Mouse (Mus musculus) limb, embryonic 10.5 days (tissue): ENCODE results near the gene Kir3dl2. TPM values are rescaled to one million over a fixed set of nuclear protein-coding genes. Genes with fewer than 3 reads are reported as not detected.
"Not testable (repeated sequence)": the region's sequence is repeated elsewhere in the genome, so short reads cannot be mapped to it uniquely, and the experiment has no call there.

Experiments used
- DNase-seq: peaks from one replicate; pipeline ENCODE4 v3.0.0-alpha.2; 2017; ENCODE audit warnings: low spot score
- H3K27ac ChIP-seq: fragments of 300-500 bp; sonication (generic); 2 replicates; pipeline ENCODE4 v1.5.1; 2016; ENCODE audit warnings: mild to moderate bottlenecking
- H3K27me3 ChIP-seq: fragments of 300-500 bp; sonication (generic); 2 replicates; pipeline ENCODE4 v1.6.1; 2016; ENCODE audit warnings: low read depth, mild to moderate bottlenecking; ENCODE audit not compliant: poor library complexity, severe bottlenecking
- H3K36me3 ChIP-seq: fragments of 300-500 bp; sonication (generic); 2 replicates; pipeline ENCODE4 v1.6.1; 2016; ENCODE audit warnings: mild to moderate bottlenecking, moderate library complexity
- H3K4me1 ChIP-seq: fragments of 300-500 bp; sonication (generic); 2 replicates; pipeline ENCODE4 v1.6.1; 2016
- H3K4me3 ChIP-seq: fragments of 300-500 bp; sonication (generic); 2 replicates; pipeline ENCODE4 v1.5.1; 2016; ENCODE audit warnings: mild to moderate bottlenecking, moderate library complexity
- H3K9me3 ChIP-seq: fragments of 300-500 bp; sonication (generic); replicated peaks from 2 replicates; pipeline ENCODE4 v1.6.1; 2016; ENCODE audit warnings: mild to moderate bottlenecking
- WGBS: fragments of 180-500 bp; shearing (Covaris S2); methylation state at CpG from one replicate; pipeline ENCODE4 v1.1.7; 2016; 5-methylcytosine and 5-hydroxymethylcytosine counted together
- polyA plus RNA-seq: library from polyadenylated mRNA; unstranded; fragments of >200 nt; fragmentation: Nextera tagmentation; extraction: Ambion mirVana; gene quantifications from 2 replicates; pipeline ENCODE4 v1.2.1, GENCODE M21; 2016

Kir3dl2 gene
- not detected in 2 replicates for polyA plus RNA-seq

DNA sequence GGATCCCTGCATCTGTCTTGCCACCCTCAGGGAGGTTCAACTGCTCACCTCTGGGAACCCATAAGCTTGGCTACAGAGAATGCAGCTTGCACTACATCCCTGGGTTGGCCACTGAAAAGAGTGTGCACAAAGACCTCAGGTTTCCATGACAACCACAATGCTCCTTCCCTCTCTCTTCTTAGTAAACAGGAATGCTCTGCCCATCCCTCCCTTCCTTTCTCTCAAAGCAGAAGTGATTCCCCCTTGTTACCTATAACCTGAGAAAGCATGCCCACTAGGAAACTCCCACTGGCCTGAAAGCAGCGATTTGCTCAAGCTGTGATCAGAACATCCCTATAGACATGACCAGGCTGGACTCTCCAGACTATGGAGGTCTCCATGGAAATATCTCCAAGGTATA lies at the start of gene Kir3dl2:
Gene Kir3dl2, minus strand, starts transcription at position 101 of the 400 bp plus-strand sequence.
- 78% methylated on average over 1 of the region's 1 CpGs for WGBS
- H3K4me3 ChIP-seq, H3K4me1 ChIP-seq, H3K27ac ChIP-seq, H3K27me3 ChIP-seq, DNase-seq, H3K9me3 ChIP-seq, H3K36me3 ChIP-seq: not testable (repeated sequence)

DNA sequence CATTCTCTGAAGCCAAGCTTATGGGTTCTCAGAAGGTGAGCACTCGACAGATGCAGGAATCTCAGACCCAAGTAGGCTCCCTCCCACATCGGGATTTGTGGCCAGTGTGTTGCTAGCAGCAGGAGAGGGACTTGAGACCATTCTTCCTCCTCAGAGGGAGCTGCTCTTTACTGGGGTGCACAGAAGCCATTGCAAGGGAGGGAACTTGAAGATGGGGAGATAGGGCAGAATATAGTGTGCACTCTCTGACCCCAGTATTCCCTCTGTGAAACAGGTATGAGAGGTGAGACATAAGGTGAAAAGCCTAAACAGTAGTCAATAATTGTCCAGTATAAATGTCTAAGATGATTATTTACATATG lies 47.0 kb upstream of the Kir3dl2 start:
- Histone ChIP-seq H3K36me3 (no peaks in the 10 kb centered on the region), H3K27me3 (0 out of 2 replicates have a peak, but pooled peaks cover 12% of the 10 kb centered on the region), H3K27ac (no peak overlapping the region), H3K4me1 (no peaks in the 10 kb centered on the region), H3K4me3 (no peak overlapping the region), H3K9me3 (no peaks in the 10 kb centered on the region)
- no peak for DNase-seq
- 28% methylated on average over 2 of the region's 2 CpGs for WGBS

DNA sequence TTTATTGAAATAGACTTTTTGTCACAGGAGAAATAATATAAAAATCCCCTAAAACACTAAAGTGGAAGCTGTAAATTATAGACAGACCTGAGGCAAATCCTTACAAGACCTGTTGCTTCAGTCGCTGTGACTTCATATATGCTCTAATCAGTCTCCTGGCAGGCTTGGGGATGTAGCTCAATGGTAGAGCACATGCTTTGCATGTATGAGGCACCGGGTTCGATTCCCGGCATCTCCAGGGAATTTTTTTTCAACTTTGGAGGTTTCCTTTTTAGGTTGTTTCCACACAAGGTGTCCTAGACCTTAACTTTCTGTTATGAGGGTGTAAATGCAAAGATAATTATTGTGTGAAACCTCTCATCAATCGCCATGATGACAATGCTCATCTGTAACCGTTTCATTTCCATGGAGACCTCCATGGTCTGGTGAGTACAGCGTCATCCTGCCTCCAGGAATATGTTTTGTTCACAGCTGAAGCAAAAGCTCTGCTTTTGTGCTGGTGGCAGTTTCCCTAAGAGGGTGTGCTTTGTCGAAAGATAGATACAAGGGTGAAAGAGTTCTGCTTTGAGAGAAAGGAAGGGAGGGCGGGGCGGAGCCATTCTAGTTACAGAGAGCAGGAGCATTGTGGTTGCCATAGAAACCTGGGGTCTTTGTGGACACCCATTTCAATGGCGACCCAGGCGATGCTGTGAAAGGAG lies 46.5 kb upstream of the Kir3dl2 start, which contains the start of gene Tceal3:
Gene Tceal3, plus strand, starts transcription at position 644 of the 698 bp plus-strand sequence.
- DNase-seq = no peak
- H3K36me3 ChIP-seq = no peaks in the 10 kb centered on the region
- no peak within 1 kb of the TSS for H3K4me3 ChIP-seq
- 51% methylated on average over 12 of the region's 12 CpGs for WGBS
- 0 out of 2 replicates have a peak, but pooled peaks cover 12% of the 10 kb centered on the region for H3K27me3 ChIP-seq
- no peaks in the 10 kb centered on the region for H3K9me3 ChIP-seq
- H3K27ac ChIP-seq = no peak within 1 kb of the TSS
- no peaks in the 10 kb centered on the region for H3K4me1 ChIP-seq

DNA sequence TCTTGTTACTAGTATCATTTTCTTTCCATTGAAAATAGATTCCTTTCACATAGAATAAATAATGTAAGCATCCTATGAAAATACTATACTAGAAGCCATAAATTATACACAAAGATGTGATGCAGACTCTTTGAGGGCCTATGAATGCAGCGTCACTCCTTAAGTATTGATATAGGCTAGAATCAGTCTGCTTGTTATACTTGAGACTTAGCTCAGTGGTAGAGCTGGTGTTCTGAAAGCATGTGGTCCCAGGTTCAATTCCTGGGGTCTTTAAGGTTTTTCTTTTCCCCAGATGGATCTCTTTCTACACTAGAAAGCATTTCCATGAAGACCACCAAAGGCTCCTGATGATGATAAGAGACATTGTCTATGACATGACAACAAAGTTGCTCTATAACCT lies 40.8 kb upstream of the Kir3dl2 start:
- H3K4me3 ChIP-seq = no peak overlapping the region
- no peaks in the 10 kb centered on the region for H3K4me1 ChIP-seq
- H3K36me3 ChIP-seq = no peaks in the 10 kb centered on the region
- 89% methylated on average over 1 of the region's 1 CpGs for WGBS
- no peak overlapping the region for H3K27ac ChIP-seq
- H3K9me3 ChIP-seq = no peaks in the 10 kb centered on the region
- H3K27me3 ChIP-seq = no peaks in the 10 kb centered on the region
- DNase-seq = no peak

DNA sequence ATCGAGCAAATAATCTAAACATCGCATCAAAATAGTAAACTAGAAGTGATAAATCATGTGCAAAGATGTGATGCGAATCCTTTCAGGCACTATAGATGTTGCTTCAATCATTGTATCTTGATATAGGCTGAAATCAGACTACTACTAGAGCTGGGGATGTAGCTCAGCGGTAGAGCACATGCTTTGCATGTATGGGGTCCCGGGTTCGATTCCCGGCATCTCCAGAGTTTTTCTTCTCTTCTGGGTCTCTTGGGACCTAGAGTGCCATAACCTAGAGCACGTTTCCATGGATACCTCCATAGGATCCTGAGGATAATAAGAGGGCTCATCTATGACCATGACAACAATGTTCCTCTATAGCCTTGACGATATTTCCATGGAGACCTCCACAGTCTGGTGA lies 25.2 kb upstream of the Kir3dl2 start:
- H3K27me3 ChIP-seq, H3K4me1 ChIP-seq, DNase-seq, H3K27ac ChIP-seq, H3K36me3 ChIP-seq, H3K9me3 ChIP-seq, H3K4me3 ChIP-seq: not testable (repeated sequence)
- WGBS = 93% methylated on average over 9 of the region's 9 CpGs

DNA sequence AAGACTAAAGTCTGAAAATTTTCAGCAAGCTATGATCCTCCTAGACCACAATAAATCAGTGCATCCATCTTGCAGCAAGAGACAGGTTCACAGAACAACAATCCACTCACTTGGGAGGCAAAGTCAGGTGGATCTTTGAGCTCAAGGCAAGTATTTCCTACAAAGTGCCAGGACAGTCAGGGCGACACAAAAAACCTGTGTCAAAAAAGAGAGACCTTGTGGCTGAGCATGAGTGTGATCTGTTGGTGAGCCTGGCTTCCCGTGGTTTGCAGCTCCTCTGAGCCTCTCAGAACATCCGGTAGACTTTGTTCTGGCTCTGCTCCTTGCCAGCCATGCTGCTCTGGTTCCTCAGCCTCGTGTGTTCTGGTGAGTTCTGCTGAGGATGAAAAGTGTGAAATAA lies 26.2 kb downstream of the Kir3dl2 start, which contains the start of gene Kir3dl1:
Gene Kir3dl1, plus strand, starts transcription at position 301 of the 400 bp plus-strand sequence.
- H3K36me3 ChIP-seq = not testable (repeated sequence)

More for the DNA sequence above, 26.2 kb downstream of the Kir3dl2 start, which contains the start of gene Kir3dl1:
- not testable (repeated sequence) for H3K27ac ChIP-seq, DNase-seq, H3K4me1 ChIP-seq, H3K4me3 ChIP-seq, H3K27me3 ChIP-seq, H3K9me3 ChIP-seq
- WGBS = 83% methylated on average over 4 of the region's 4 CpGs

Other genes starting within 250 kb of the Kir3dl2 start
- gene Kir3dl1, start 26.1 kb downstream of the Kir3dl2 start, polyA plus RNA-seq = not detected in 2 replicates
- gene Tceal3, start 46.8 kb upstream of the Kir3dl2 start, polyA plus RNA-seq = 2.7 and 4.8 TPM in 2 replicates
- 5.1 and 6.0 TPM in 2 replicates for gene Tceal1, start 163.9 kb upstream of the Kir3dl2 start, polyA plus RNA-seq
- gene Morf4l2, start 199.6 kb upstream of the Kir3dl2 start, polyA plus RNA-seq = 552 and 564 TPM in 2 replicates
- gene Glra4, start 236.1 kb upstream of the Kir3dl2 start, polyA plus RNA-seq = 0.13 TPM in 2 replicates